Mouse (Mus musculus): ENCODE data around the gene Gins2. TPM values are rescaled to one million over a fixed set of nuclear protein-coding genes. Genes with fewer than 3 reads are reported as not detected.

Gene Gins2
- total and polyA plus RNA-seq, 3 experiments: 39.6 to 150 (median 49.3) TPM

- TF ChIP-seq ELF1 (IDR thresholded peaks at IDR 0.05; ENCODE audit: low read depth, low read length) (peak; percentile 81), POLR2AphosphoS2 (IDR thresholded peaks at IDR 0.05; ENCODE audit: low read length) (no peak), RCOR1 (IDR thresholded peaks at IDR 0.05; ENCODE audit: low read depth, low read length) (peak; percentile 87), HCFC1 (IDR thresholded peaks at IDR 0.05; ENCODE audit: low read depth, low read length) (peak; percentile 41; the same call in 1 of the 2 replicates), ZMIZ1 (IDR thresholded peaks at IDR 0.05; ENCODE audit: low read depth, low read length) (no peak), USF1 (IDR thresholded peaks at IDR 0.05; ENCODE audit: low read depth, low read length) (peak; percentile 72), TCF12 (IDR thresholded peaks at IDR 0.05; ENCODE audit: low read depth, low read length) (0 out of 2 replicates have a peak, but pooled peaks have one; percentile 35), TBP (IDR thresholded peaks at IDR 0.05; ENCODE audit: low read depth, low read length) (peak; percentile 59), ZC3H11A (IDR thresholded peaks at IDR 0.05; ENCODE audit: low read depth, low read length) (no peak), BHLHE40 (IDR thresholded peaks at IDR 0.05; ENCODE audit: borderline replicate concordance, low read depth, low read length) (peak; percentile 19; the same call in 1 of the 2 replicates), TAL1 (IDR thresholded peaks at IDR 0.05; ENCODE audit: low read length) (peak; percentile 33; the same call in 1 of the 2 replicates), MAX (IDR thresholded peaks at IDR 0.05; ENCODE audit: low read length) (peak; percentile 40; the same call in 1 of the 2 replicates), ZKSCAN1 (IDR thresholded peaks at IDR 0.05; ENCODE audit: low read depth, low read length) (no peak), MEF2A (IDR thresholded peaks at IDR 0.05; ENCODE audit: extremely low read depth, insufficient replicate concordance, low read depth, low read length, poor library complexity, severe bottlenecking) (no peak), KAT2A (conservative IDR thresholded peaks at IDR 0.05; ENCODE audit: low read depth, low read length) (no peak), NELFE (IDR thresholded peaks at IDR 0.05; ENCODE audit: low read depth, low read length) (no peak), GATA1 (IDR thresholded peaks at IDR 0.05; ENCODE audit: low read depth, low read length) (peak; percentile 57), E2F4 (IDR thresholded peaks at IDR 0.05; ENCODE audit: borderline replicate concordance, low read depth, low read length) (no peak), CHD1 (IDR thresholded peaks at IDR 0.05; ENCODE audit: low read depth, low read length) (no peak), SMC3 (IDR thresholded peaks at IDR 0.05; ENCODE audit: low read depth, low read length) (peak; percentile 25), MAFK (IDR thresholded peaks at IDR 0.05; ENCODE audit: borderline replicate concordance, low read depth, low read length) (peak; percentile 11; the same call in 1 of the 2 replicates), ETS1 (IDR thresholded peaks at IDR 0.05; ENCODE audit: low read depth, low read length) (peak; percentile 98), NRF1 (IDR thresholded peaks at IDR 0.05; ENCODE audit: insufficient read depth, low read depth, low read length, poor library complexity, severe bottlenecking) (no peak), CTCF (IDR thresholded peaks at IDR 0.05 in 2 of 3, conservative IDR thresholded peaks at IDR 0.05 in 1 of 3; ENCODE audit: control insufficient read depth in 1 of 3, insufficient read depth in 1 of 3, low read depth in 2 of 3, low read length in 3 of 3, poor library complexity in 1 of 3, severe bottlenecking in 1 of 3) (peak in 1 of 3 experiments; percentile 16; a peak in 1 of 6 replicates), POLR2AphosphoS5 (IDR thresholded peaks at IDR 0.05; ENCODE audit: borderline replicate concordance, low read depth, low read length) (no peak), UBTF (IDR thresholded peaks at IDR 0.05; ENCODE audit: borderline replicate concordance, insufficient read depth, low read depth, low read length) (no peak), MXI1 (IDR thresholded peaks at IDR 0.05; ENCODE audit: low read depth, low read length) (peak; percentile 81), SIN3A (IDR thresholded peaks at IDR 0.05; ENCODE audit: low read length) (peak; percentile 95), POLR2A (IDR thresholded peaks at IDR 0.05; ENCODE audit: control insufficient read depth in 1 of 2, insufficient read depth in 1 of 2, low read depth in 1 of 2, low read length in 2 of 2, poor library complexity in 1 of 2) (no peak), MYC (IDR thresholded peaks at IDR 0.05; ENCODE audit: low read depth, low read length) (peak; percentile 77), EP300 (IDR thresholded peaks at IDR 0.05; ENCODE audit: low read depth in 1 of 2, low read length in 2 of 2) (peak; percentile 77 to 83)
- Histone ChIP-seq H3K9ac (ENCODE audit: control insufficient read depth, low read depth, low read length, poor library complexity, severe bottlenecking) (no peak overlapping the region), H3K79me2 (ENCODE audit: control insufficient read depth, insufficient read depth, low read length, poor library complexity) (peaks cover 13% of the 10 kb centered on the region), H3K4me1 (ENCODE audit: control insufficient read depth in 1 of 2, insufficient read depth in 2 of 2, low read length in 2 of 2) (peaks cover 3 to 33% of the 10 kb centered on the region in 2 experiments; a peak in 3 of 4 replicates), H3K27ac (ENCODE audit: control insufficient read depth, low read depth, low read length) (peak overlapping the region; percentile 41), H3K36me3 (ENCODE audit: control insufficient read depth in 1 of 2, insufficient read depth in 2 of 2, low read length in 2 of 2) (peaks cover 11 to 26% of the 10 kb centered on the region in 2 experiments; a peak in 3 of 4 replicates), H3K4me3 (ENCODE audit: control insufficient read depth in 1 of 2, insufficient read depth in 1 of 2, low read depth in 2 of 2, low read length in 2 of 2) (no peak overlapping the region), H3K27me3 (ENCODE audit: control insufficient read depth in 1 of 2, insufficient read depth in 2 of 2, low read length in 2 of 2) (no peaks in the 10 kb centered on the region), H3K9me3 (replicated peaks; ENCODE audit: insufficient read depth, low read length) (no peaks in the 10 kb centered on the region)
- peak; percentile 98 for DNase-seq (ENCODE audit: low read depth, low spot score)
These were observed 25.0 kb downstream of the Gins2 start for GRCm38 (mm10) chr8:120563851-120564837.
